Mouse (Mus musculus) T-helper 17 cell (primary cell): Measurements from ENCODE around the gene Smpd2.

Experiments
- in situ Hi-C, 2 experiments: fragments of 300-600 bp; cut with MboI, MseI; formaldehyde crosslinking; loops; 1 replicate in 1 of 2; 2 replicates in 1 of 2; pipeline ENCODE4 v1.15.1; 2025; ENCODE audit warnings: high pct_unique_total_duplicates in 2 of 2

Smpd2 gene

DNA sequence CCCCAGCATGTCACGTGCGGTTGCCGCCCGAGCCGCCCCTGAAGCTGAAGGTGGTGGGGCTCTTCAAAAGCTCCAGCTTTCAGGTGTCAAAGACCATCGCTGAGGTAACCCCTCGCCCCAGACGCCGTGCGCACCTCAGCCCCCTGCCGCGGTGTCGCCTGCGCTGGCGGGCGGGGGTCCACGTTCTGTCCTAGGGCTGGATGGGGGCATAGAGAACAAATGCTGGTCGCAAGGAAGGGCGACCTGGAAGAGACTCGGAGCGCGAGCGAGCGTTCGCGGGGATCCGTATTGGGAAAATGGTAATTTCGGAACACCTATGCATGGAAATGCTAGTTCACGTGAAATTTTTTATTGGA, 327 bp upstream of the Smpd2 start:
- in situ Hi-C loops = no loop called here

GRCm38 (mm10) chr10:41489294-41489693, 875 bp downstream of the Smpd2 start:
- in situ Hi-C loops = loop anchor here (5.0 to 10.0 kb wide), 3 partner anchors 42 to 1186 kb away; partner anchors contain the start of genes Ak9 (in 1 of the 2) and Fig4 (in 1 of the 2)

DNA sequence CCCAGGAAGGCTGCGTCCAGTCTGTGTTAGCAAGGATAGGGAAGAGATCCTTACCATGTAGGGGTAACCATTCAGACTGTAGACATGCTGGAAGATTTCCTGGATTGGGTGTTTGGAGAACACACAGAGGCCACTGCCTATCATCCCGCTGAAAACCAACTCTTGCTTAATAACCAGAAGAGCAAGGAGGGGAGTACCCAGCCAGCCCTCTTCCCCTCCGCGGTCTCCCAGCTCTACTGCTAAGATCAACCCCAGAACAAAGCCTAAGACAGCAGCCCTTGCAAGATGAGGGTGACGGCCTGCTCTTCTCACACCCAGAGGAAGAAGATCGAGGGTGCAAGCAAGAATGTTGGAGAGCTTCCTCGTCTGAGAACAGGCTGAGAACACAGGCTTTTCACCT, 1.3 kb downstream of the Smpd2 start:
- in situ Hi-C loops = loop anchor here (5.0 to 10.0 kb wide), 3 partner anchors 42 to 1186 kb away; partner anchors contain the start of genes Ak9 (in 1 of the 2) and Fig4 (in 1 of the 2)

DNA sequence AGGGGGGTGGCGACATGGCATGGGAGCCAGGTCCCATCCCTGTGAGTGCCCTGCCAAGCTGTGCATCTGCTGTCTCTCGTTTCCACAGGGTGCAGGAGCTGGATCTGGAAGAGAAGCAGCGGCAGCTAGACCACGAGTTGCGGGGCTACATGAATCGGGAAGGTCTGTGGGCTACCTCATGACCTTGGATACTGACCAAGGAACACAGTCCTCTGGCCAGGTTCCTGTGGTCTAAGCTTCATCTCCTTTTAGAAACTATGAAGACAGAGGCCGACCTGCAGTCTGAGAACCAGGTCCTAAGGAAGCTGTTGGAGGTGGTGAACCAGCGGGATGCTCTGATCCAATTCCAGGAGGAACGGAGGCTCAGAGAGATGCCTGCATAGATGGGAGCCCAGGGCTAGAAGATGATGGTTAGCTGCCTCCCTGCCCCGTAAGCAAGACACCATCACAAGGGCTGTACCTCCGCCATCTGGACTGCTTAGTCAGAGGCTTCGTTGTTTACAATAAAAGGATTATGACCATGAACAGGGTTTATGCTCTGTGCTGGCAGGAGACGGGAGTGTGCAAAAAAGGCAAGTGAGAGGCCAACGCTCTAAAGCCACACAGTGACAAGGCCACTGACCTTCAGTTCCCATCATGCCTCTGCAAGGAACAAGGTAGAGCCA, 3.5 kb downstream of the Smpd2 start:
- in situ Hi-C loops = loop anchor here (5.0 to 10.0 kb wide), 3 partner anchors 39 to 1188 kb away; partner anchors contain the start of genes Ak9 (in 1 of the 2) and Fig4 (in 1 of the 2)

DNA sequence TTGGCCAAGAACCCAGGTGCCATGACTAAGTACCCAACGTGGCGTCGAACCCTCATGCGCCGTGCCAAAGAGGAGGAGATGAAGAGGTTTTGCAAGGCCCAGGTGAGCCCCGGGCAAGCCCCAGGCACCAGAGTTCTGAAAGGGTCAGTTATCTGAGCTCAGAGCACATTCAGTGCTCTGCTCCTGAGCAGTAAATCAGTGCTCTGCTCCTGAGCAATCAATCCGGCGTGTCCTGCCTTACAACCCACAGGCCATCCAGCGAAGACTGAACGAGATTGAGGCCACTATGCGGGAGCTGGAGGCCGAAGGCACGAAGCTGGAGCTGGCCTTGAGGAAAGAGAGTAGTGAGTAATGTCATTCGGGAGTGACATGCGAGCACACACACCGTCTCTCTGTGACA, 4.4 kb downstream of the Smpd2 start:
- in situ Hi-C loops = loop anchor here (5.0 to 10.0 kb wide), 3 partner anchors 38 to 1189 kb away; partner anchors contain the start of genes Ak9 (in 1 of the 2) and Fig4 (in 1 of the 2)

- in situ Hi-C loops = loop anchor here (10.0 kb wide), 2 partner anchors 178 to 1192 kb away; partner anchors contain the start of genes Ak9 (in 1 of the 2) and Fig4 (in 1 of the 2)
Observed at GRCm38 (mm10) chr10:41482446-41482845, 7.7 kb downstream of the Smpd2 start.

DNA sequence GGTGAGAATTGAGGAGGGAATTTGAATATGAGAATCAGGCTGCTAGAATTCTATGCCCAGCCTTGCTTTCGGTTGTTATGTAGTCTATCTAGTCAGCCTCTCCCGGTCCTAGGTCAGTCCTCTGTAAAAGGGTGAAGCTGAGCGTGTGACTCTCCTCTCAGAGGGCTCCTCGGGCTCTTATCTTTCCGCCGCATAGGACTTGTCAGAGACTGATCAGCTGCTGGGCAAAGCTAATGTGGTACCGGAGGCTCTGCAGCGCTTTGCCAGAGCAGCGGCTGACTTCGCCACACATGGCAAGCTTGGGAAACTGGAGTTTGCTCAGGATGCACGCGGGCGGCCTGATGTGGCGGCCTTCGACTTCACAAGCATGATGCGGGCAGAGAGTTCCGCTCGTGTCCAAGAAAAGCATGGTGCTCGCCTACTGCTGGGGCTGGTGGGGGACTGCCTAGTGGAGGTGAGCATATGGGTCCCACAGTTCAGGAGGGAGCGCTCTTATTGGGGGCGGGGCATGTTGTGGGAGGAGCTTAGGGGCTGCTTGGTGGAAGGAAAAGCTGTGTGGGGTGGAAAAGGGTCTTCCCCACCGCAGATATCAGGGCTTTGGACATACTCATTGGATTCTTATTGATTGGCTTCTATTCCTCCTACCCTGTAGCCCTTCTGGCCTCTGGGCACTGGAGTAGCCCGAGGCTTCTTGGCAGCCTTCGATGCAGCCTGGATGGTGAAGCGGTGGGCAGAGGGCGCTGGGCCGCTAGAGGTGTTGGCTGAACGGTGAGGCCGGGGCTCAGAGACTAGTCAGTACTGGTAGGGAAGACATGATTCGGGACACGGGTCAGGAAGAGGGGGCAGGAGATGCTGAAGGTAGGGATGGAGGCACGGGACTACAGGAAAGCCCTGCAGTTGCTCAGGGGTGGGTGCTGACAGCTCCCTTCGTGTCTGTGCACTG, 9.0 kb downstream of the Smpd2 start:
- in situ Hi-C loops = loop anchor here (10.0 kb wide), 2 partner anchors 176 to 1194 kb away; partner anchors contain the start of genes Ak9 (in 1 of the 2) and Fig4 (in 1 of the 2)

GRCm38 (mm10) chr10:41479961-41480360, 10.2 kb downstream of the Smpd2 start:
- in situ Hi-C loops = loop anchor here (5.0 to 10.0 kb wide), 3 partner anchors 37 to 1195 kb away; partner anchors contain the start of genes Ak9 (in 1 of the 2), Cd164 (in 1 of the 2) and Fig4 (in 1 of the 2)

GRCm38 (mm10) chr10:41477278-41478181, 12.6 kb downstream of the Smpd2 start:
- in situ Hi-C loops = loop anchor here in 1 of 2 experiments (5.0 kb wide), 1 partner anchor 40 kb away; the partner anchor contains the start of gene Cd164

DNA sequence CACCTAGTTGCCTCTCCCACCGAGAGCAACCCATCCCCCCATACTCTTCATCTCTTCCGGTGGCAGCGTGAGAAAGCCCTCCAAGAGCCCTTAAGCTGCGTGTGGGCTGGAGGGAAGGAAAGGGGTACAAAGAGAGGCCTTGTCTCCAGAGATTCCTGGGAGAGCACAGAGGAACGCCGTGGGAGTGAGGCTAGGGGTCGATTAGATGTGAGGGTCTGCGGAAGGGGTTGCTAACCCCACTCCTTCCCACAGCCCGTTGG, 13.2 kb downstream of the Smpd2 start:
- in situ Hi-C loops = loop anchor here in 1 of 2 experiments (5.0 kb wide), 1 partner anchor 40 kb away; the partner anchor contains the start of gene Cd164

- in situ Hi-C loops = loop anchor here in 1 of 2 experiments (5.0 kb wide), 1 partner anchor 41 kb away; the partner anchor contains the start of gene Cd164
Observed at GRCm38 (mm10) chr10:41476171-41477017, 13.8 kb downstream of the Smpd2 start, which contains the start of gene Mical1. Mical1 (plus strand) TSS chr10:41476314.

DNA sequence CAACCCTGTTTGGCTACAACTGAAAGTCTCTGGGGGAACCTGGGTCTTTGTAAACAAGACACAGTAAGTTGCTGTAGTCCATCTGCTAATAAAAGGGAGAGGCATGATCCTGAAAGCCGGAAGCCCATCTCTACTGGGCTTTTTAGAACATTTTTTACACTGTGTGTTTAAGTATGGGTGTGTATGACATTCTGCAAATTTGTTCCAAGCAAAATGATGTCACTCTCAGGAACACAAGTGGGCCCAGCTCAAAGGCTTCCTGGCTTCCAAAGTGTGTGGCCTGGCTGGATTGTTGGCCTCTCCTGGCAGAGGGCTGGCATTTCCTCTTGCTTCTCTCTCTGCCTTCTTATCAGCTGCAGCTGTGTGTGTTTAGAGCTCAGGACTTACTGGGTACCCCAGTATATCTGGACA, 15.2 kb downstream of the Smpd2 start:
- in situ Hi-C loops = loop anchor here in 1 of 2 experiments (5.0 kb wide), 1 partner anchor 42 kb away; the partner anchor contains the start of gene Cd164

DNA sequence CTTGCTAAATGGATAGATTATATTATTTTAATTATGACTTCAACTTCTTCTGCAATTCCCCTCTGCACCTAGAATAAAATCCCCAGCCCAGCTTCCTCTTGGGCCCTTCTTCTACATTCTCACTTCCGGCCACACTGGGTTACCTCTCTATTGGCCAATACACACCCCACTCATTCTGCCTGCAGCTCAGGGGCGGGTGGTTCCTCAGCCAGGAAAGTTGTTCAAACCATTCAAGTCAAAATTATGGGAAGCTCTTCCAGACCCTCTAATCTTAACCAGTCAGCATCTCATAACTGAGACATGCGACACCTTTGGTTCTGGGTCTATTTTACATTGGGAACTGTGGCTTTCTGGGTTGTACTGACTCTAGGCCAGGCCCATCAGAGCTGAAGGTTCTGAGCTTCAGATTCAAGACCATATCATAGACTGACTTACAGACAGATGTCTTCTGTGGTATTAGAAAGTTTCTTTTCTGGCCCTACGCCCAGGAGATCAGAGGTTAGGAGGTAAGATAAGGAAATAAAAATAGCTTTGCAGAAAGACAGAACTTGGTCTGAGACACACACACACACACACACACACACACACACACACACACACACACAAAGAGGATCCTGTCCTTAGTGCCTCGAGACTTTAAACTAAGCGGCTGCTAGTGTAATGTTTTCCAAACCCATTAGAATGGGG, 16.2 kb downstream of the Smpd2 start:
- in situ Hi-C loops = no loop called here

DNA sequence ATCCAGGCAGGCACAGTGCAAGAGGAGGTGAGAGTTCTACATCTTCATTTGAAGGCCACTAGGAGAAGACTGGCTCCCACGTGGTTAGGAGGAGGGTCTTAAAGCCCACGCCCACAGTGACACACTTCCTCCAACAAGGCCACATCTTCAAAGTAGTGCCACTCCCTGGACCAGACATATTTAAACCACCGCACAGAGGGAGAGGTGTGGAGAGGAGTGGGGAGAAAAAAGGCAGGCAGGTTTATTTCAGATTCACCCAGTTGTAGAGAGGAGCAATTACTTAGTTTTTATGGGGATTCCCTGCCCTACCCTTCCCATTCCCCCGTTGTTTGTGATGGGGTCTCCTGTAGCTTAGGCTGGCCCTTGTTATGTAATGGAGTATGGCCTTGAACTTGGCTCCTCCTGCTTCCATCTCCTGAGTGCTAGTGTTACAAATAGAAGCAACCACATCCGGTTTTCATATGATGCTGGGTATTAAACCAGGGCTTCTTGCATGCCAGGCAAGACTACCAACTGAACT, 17.1 kb downstream of the Smpd2 start:
- in situ Hi-C loops = no loop called here

GRCm38 (mm10) chr10:41472534-41472933, 17.6 kb downstream of the Smpd2 start:
- in situ Hi-C loops = no loop called here

DNA sequence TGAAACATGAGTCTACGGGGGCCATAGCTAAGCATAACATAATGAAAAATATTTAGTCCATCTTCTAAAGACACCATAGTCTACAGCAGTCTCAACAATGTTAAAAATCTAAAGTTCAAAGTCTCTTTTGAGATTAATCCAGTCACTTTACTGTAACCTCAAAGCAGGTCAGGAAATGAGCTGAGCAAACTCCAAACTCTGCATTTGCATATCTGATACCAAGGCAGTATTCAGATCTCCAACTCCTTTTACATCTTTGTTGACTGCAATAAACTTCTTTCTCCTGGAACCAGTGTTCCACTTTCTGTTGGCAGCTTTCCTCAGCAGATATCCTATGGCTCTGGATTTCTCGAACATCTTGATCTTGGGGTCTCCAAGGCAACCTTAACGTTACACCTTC, 19.5 kb downstream of the Smpd2 start:
- in situ Hi-C loops = no loop called here

DNA sequence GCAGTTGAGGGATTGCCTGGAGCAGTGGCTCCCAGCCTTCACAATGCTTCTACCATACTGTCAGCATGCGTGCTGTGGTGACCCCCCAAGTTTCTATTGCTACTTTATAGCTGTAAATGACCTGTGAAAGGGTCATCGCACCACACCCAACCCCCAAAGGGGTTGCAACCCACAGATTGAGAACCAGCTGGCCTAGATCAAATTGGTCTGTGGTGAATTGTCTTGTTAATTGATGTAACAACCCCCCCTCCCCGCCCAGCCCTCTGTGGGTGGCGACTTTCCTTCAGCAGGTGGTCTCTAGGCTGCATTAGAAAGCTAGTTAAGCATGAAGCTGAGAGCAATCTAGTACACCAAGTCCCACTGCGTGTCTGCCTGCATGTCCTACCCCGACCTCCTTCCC, 22.8 kb downstream of the Smpd2 start:
- in situ Hi-C loops = no loop called here

GRCm38 (mm10) chr10:41464401-41464955, 25.7 kb downstream of the Smpd2 start:
- in situ Hi-C loops = no loop called here
